Mouse (Mus musculus) neural tube, embryonic 14.5 days (tissue): ENCODE measurements at regions not wholly inside any gene's neighbourhood (a gene's known extent, or its start where the extent isn't known, plus 50 kb on each side); places are given as distances from the start of the nearest gene placed in this dataset.
"Not testable (repeated sequence)": the region's sequence is repeated elsewhere in the genome, so short reads cannot be mapped to it uniquely, and the experiment has no call there.

Experiments used
- ATAC-seq: fragments of 200-750 bp; cut with Nextera tagmentation; 2 replicates; pipeline ENCODE4 v1.8.0; 2017; ENCODE audit warnings: low read depth, mild to moderate bottlenecking, moderate TSS enrichment, moderate library complexity
- H3K27ac ChIP-seq: fragments of 300-500 bp; sonication (generic); 2 replicates; pipeline ENCODE4 v1.5.1; 2014; ENCODE audit warnings: low read depth, mild to moderate bottlenecking, control low read depth, low read length, moderate library complexity, mixed read lengths
- H3K27me3 ChIP-seq: fragments of 300-500 bp; sonication (generic); 2 replicates; pipeline ENCODE4 v1.6.1; 2014; ENCODE audit warnings: low read length; ENCODE audit not compliant: control insufficient read depth, insufficient read depth
- H3K36me3 ChIP-seq: fragments of 300-500 bp; sonication (generic); 2 replicates; pipeline ENCODE4 v1.6.1; 2014; ENCODE audit warnings: low read length, mixed read lengths; ENCODE audit not compliant: control insufficient read depth, insufficient read depth
- H3K4me1 ChIP-seq: fragments of 300-500 bp; sonication (generic); 2 replicates; pipeline ENCODE4 v1.6.1; 2014; ENCODE audit warnings: low read length; ENCODE audit not compliant: control insufficient read depth, insufficient read depth
- H3K4me2 ChIP-seq: fragments of 300-500 bp; sonication (generic); 2 replicates; pipeline ENCODE4 v1.6.1; 2014; ENCODE audit warnings: mild to moderate bottlenecking, low read depth, low read length, control low read depth
- H3K4me3 ChIP-seq: fragments of 300-500 bp; sonication (generic); 2 replicates; pipeline ENCODE4 v1.5.1; 2014; ENCODE audit warnings: low read depth, low read length, control low read depth, mixed read lengths
- H3K9ac ChIP-seq: fragments of 300-500 bp; sonication (generic); replicated peaks from 2 replicates; pipeline ENCODE4 v1.6.1; 2014; ENCODE audit warnings: low read depth, mild to moderate bottlenecking, control low read depth, low read length, mixed read lengths
- H3K9me3 ChIP-seq: fragments of 300-500 bp; sonication (generic); 2 replicates; pipeline ENCODE4 v1.6.1; 2016; ENCODE audit warnings: low read length; ENCODE audit not compliant: control insufficient read depth
- WGBS: fragments of 180-500 bp; shearing (Covaris S2); extraction: QIAGEN DNeasy Blood & Tissue Kit; methylation state at CpG from one replicate; pipeline ENCODE4 v1.1.7; 2014; 5-methylcytosine and 5-hydroxymethylcytosine counted together

DNA sequence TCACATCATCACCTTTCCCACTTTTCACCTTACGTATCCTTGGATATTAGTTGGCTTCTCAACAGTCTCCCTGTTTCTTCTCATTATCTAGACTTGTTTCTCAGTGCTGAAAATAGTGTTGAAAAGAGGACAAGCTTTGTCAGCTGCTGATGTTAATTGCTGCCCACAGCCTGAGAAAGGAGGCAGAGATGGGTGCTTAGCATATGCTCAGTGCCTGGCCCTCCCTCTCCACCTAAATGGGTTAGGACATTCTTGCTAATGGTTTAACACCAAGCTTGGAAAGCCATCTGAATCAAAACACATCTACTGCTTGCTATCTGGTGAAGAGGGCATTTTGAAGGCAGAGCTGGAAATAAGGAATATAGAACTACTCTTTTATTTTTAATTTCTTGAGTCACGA lies 298.5 kb upstream of the Meis2 start:
- H3K4me1 ChIP-seq: no peaks in the 10 kb centered on the region
- no peak overlapping the region for H3K9ac ChIP-seq
- no peak for ATAC-seq
- H3K36me3 ChIP-seq: no peaks in the 10 kb centered on the region
- no peak overlapping the region for H3K4me2 ChIP-seq
- no peaks in the 10 kb centered on the region for H3K27me3 ChIP-seq
- 92% methylated on average over 2 of the region's 2 CpGs for WGBS
- H3K4me3 ChIP-seq: no peak overlapping the region
- H3K9me3 ChIP-seq: no peaks in the 10 kb centered on the region
- no peak overlapping the region for H3K27ac ChIP-seq

DNA sequence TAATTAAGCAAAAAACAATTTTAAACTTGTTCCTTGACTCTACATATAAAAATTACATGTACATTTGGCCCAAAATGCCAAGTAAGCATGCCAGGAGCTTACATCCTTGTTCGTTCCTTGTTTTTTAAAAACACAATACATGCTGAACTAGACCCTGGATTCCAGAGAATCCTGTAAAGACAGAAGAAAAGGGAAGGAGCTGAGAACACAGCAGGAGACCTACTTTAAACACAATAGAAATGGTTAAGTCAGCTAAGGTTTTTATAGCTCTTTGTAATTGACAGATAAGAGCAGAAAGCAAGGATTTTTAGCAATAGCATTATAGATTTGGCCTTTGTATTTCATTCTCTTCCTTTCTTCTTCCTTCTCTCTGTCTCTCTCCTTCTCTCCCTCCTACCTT lies 292.5 kb upstream of the Meis2 start:
- Histone ChIP-seq H3K4me1 (no peaks in the 10 kb centered on the region), H3K27ac (no peak overlapping the region), H3K4me3 (no peak overlapping the region), H3K27me3 (no peaks in the 10 kb centered on the region), H3K4me2 (no peak overlapping the region), H3K36me3 (no peaks in the 10 kb centered on the region), H3K9ac (no peak overlapping the region), H3K9me3 (no peaks in the 10 kb centered on the region)
- no peak for ATAC-seq
- 9% methylated on average over 1 of the region's 1 CpGs for WGBS

DNA sequence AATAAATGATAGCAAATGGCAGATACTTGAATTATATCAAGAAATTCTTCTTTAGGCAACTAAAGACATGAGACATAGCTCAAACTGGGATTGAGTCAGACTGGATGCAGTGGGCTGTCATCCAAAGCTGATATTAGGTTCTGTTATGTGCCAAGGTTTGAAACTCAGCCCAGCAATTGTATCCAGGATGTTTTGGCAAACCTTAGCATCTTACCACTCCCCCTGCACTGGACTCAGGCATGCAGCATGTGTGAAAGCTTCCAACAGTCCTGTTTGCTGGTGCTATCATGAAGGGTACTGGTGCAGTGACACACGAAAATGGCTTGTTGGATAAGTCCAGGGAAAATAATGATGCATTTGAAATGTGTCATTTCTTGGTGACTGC lies 282.9 kb upstream of the Meis2 start:
- H3K27ac ChIP-seq: no peak overlapping the region
- 65% methylated on average over 1 of the region's 1 CpGs for WGBS

DNA sequence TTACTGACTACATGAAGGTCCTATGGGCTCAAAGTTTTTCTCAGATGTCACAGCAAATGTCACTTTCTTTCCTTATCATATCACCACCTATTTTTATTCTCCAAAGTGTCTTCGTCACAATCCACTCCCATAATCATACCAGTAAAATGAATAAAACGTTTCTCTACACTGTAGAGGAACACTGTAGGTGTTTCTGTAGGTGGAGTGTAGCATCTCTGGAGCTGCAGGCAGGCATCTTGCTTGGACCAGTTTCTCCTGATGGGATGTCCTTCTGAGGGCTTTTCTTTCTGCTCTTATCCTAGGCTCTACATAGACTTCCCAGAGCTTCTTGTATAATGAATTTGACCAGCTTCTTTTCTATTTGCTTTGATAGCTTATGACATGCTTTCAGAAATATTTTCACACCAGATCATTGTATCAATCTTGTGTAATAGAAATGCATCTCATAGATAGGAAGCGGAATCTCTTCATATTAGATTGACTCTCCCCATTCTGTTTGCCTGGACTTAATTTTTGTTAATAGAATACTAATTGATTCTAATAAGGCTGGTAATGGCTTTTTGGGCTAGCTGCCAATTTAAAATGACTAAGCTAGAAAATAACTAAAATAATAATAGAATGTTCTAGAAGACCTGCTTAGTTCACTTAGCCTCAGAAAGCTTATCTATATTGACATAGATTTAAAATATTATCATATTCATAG lies 282.3 kb upstream of the Meis2 start:
- 88% methylated on average over 3 of the region's 3 CpGs for WGBS
- H3K4me2 ChIP-seq: no peak overlapping the region
- no peak overlapping the region for H3K9ac ChIP-seq
- no peaks in the 10 kb centered on the region for H3K27me3 ChIP-seq
- no peaks in the 10 kb centered on the region for H3K9me3 ChIP-seq
- H3K4me3 ChIP-seq: no peak overlapping the region
- H3K4me1 ChIP-seq: no peaks in the 10 kb centered on the region
- no peak overlapping the region for H3K27ac ChIP-seq
- ATAC-seq: no peak
- H3K36me3 ChIP-seq: no peaks in the 10 kb centered on the region

More for the DNA sequence above, 282.9 kb upstream of the Meis2 start:
- Histone ChIP-seq H3K4me3 (no peak overlapping the region), H3K4me2 (no peak overlapping the region), H3K9me3 (no peaks in the 10 kb centered on the region), H3K36me3 (no peaks in the 10 kb centered on the region), H3K9ac (no peak overlapping the region), H3K27me3 (no peaks in the 10 kb centered on the region), H3K4me1 (no peaks in the 10 kb centered on the region)
- ATAC-seq: no peak

DNA sequence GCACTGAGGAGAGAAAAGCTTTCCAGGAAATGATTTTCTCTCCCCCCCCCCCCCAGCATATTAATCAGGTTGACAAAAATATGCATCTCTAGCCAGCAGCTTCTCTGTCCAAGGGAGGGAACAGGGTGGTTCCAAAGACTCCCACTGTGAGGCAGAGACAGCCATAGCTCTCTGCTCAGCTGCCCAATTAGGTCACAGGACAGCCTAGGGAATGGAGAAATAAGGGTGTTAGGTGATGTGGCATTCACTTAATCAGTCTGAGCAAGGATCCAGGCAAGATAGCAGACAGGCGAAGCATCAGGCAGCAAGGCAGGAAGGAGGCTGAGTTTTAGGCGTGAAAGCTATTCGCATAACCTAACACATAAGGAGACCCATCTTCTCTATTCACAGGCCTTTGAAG lies 266.2 kb upstream of the Meis2 start:
- no peak overlapping the region for H3K4me3 ChIP-seq
- no peaks in the 10 kb centered on the region for H3K36me3 ChIP-seq
- H3K4me1 ChIP-seq: no peaks in the 10 kb centered on the region
- no peak overlapping the region for H3K27ac ChIP-seq
- H3K27me3 ChIP-seq: no peaks in the 10 kb centered on the region
- no peak for ATAC-seq
- no peak overlapping the region for H3K9ac ChIP-seq
- H3K9me3 ChIP-seq: no peaks in the 10 kb centered on the region
- 85% methylated on average over 3 of the region's 3 CpGs for WGBS
- no peak overlapping the region for H3K4me2 ChIP-seq

DNA sequence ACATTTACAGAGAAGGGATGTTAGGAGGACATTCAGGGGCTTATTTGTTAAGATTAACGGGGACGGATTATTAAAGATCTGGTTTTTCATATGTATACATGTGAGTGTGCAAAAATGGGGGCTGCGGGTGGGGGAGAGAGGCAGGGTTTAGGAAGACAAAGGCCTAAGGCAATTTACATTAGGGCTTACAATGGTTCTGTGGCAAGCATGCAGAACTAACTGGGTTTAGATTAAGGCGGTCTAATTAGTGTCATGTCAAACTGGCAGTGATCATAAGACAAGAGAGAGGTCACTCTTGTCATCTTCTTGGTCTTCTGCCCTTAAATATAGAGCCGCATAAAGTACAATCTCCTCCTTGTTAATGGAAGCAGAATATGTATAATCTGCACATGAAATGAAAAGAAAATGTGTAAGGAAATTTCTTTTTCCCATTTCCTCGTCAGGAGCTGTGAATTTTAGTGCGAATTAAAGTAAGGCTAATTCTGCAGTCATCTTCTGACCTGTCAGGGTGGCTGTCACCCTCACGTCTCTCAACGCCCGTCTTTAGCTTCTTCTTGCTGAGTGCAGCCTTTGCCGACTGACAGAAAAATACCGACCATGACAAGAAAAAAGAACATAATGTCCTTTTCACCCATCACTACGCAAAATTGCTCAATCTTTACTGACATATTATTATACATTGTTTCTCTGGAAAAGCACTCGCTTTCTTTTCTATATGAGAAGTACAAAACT lies 256.6 kb upstream of the Meis2 start:
- Histone ChIP-seq H3K9me3 (no peaks in the 10 kb centered on the region), H3K4me1 (0 out of 2 replicates have a peak, but pooled peaks cover 5% of the 10 kb centered on the region), H3K4me3 (no peak overlapping the region), H3K27ac (no peak overlapping the region), H3K36me3 (no peaks in the 10 kb centered on the region), H3K9ac (no peak overlapping the region), H3K4me2 (no peak overlapping the region), H3K27me3 (no peaks in the 10 kb centered on the region)
- 68% methylated on average over 14 of the region's 14 CpGs for WGBS
- no peak for ATAC-seq

DNA sequence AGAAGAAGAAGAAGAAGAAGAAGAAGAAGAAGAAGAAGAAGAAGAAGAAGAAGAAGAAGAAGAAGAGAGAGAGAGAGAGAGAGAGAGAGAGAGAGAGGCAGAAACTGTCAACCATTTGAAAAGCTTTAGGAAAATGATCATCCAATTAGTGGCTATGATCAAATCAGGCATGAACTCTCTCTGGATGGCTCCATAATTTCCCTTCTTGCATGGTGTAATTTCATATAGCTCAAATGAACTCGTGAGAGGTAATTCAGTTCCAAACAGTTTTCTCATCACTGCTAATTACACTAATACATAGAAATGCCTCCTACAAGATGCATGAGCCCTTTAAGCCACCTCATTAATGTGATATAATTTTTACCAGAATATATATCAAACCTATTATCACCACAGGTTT lies 233.9 kb upstream of the Meis2 start:
- Histone ChIP-seq H3K9ac (no peak overlapping the region), H3K4me1 (no peaks in the 10 kb centered on the region), H3K4me3 (no peak overlapping the region), H3K27me3 (no peaks in the 10 kb centered on the region), H3K36me3 (no peaks in the 10 kb centered on the region), H3K27ac (no peak overlapping the region), H3K9me3 (no peaks in the 10 kb centered on the region), H3K4me2 (no peak overlapping the region)
- 54% methylated on average over 1 of the region's 1 CpGs for WGBS
- no peak for ATAC-seq

DNA sequence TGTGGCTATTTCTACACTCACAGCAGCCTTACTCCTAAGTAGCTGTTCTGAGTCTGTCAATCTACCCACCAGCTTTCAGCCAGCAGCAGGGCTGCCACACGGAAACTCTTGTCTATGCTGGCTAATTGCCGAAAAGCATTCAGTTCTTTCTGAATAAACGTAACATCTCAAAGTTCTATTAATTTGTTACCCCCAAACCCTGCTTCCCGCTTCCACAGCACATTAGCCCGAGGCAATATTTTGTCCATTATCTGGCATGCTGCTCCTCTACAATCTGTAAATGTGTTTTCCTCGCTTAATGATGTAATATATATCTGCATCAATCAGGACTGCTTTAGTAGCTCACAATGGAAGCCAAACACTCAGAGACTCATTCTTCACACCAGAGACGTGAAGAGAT lies 224.2 kb upstream of the Meis2 start:
- Histone ChIP-seq H3K4me1 (no peaks in the 10 kb centered on the region), H3K27me3 (no peaks in the 10 kb centered on the region), H3K36me3 (no peaks in the 10 kb centered on the region), H3K27ac (no peak overlapping the region), H3K4me3 (no peak overlapping the region), H3K9ac (no peak overlapping the region), H3K9me3 (no peaks in the 10 kb centered on the region), H3K4me2 (no peak overlapping the region)
- ATAC-seq: peak; percentile 31; the same call in 1 of the 2 replicates
- 45% methylated on average over 7 of the region's 7 CpGs for WGBS

DNA sequence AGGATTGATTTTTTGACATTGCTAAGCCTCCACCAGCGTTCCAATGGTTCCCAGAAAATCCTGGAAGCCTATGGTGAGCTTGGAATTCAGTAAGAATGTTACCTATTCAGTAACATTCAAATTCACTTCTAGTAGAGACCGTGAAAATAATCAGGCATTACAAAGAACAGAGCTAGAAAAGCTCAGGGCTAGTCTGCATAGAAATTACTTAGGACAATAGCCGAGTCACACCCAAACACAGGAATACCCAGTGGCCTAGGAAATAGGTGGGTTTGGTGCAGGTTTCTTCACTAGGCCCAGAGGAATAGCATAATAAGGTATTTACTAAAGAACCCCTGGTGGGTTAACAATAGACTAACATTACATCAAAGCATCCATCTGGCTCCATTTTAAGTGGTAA lies 177.6 kb upstream of the Meis2 start:
- H3K36me3 ChIP-seq, ATAC-seq, H3K4me3 ChIP-seq, H3K4me1 ChIP-seq, H3K27ac ChIP-seq, H3K4me2 ChIP-seq, H3K9ac ChIP-seq, H3K27me3 ChIP-seq, H3K9me3 ChIP-seq: not testable (repeated sequence)
- WGBS: 60% methylated on average over 3 of the region's 3 CpGs
